Mouse (Mus musculus): ENCODE measurements at regions not wholly inside any gene's neighbourhood (a gene's known extent, or its start where the extent isn't known, plus 50 kb on each side); places are given as distances from the start of the nearest gene placed in this dataset.

DNA sequence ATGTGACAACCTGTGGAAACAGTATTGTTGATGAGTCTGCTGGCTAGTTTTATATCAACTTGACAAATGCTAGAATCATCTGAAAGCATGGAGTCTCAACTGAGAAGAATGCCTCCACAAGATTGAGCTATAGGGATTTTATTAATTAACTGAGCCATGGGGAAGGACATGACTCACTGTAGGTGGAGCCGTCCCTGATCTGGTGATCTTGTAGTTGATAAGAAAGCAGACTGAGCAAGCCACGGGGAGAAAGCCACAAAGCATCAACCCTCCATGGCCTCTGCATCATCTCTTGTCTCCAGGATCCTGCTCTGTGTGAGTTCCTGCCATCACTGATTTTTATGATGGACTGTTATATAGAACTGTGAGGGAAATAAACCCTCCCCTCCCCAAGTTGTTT is 213.4 kb downstream of the H2al1j start:
- Histone ChIP-seq H3K27ac (no peak overlapping the region), H3K4me3 (no peak overlapping the region)
- intact Hi-C loops (cut with DNase I): no loop called here
- DNase-seq (ENCODE audit: extremely low spot score in 1 of 2, low spot score in 2 of 2): no peak
- TF ChIP-seq CTCF (IDR thresholded peaks at IDR 0.05): no peak

GRCm38 (mm10) chrX:11550164-11550851 is 222.7 kb downstream of the H2al1j start:
- DNase-seq (ENCODE audit: extremely low spot score in 1 of 2, low spot score in 2 of 2): no peak

GRCm38 (mm10) chrX:11552177-11552576 is 224.6 kb downstream of the H2al1j start:
- no peak for TF ChIP-seq CTCF (IDR thresholded peaks at IDR 0.05)
- intact Hi-C loops (cut with DNase I): no loop called here

More at GRCm38 (mm10) chrX:11550164-11550851, 222.7 kb downstream of the H2al1j start:
- Histone ChIP-seq H3K4me3 (no peak overlapping the region), H3K27ac (no peak overlapping the region)
- intact Hi-C loops (cut with DNase I): no loop called here
- TF ChIP-seq CTCF (IDR thresholded peaks at IDR 0.05): no peak; the same call in 1 of the 2 replicates

DNA sequence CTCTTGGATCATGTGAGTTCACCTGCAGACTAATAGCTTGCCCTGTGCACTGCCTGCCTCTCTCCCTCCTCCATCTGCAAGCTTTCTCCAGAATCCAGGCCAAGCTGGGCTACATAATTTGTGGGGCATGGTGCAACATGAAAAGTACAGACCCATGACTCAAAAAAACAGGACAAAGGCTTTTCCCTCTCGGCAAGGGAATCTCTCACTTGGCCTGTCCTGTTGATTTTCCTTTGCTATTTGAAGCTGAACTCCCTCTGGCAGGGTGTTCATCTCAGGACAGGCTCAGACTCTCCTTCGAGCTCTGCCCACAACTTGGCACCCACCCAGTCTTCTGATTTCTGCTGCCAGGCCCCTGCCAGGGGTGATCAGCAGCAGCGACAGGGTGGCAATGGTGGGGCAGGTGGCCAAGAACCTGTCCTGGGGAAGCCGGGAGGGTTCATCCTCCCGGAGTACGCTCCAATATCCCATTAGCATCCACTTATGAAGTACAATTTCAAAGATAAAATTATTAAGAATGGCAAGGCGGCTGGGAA is 227.5 kb downstream of the H2al1j start:
- no peak for TF ChIP-seq CTCF (IDR thresholded peaks at IDR 0.05)

More at GRCm38 (mm10) chrX:11552177-11552576, 224.6 kb downstream of the H2al1j start:
- DNase-seq (ENCODE audit: extremely low spot score in 1 of 2, low spot score in 2 of 2): no peak
- Histone ChIP-seq H3K4me3 (no peak overlapping the region), H3K27ac (no peak overlapping the region)

DNA sequence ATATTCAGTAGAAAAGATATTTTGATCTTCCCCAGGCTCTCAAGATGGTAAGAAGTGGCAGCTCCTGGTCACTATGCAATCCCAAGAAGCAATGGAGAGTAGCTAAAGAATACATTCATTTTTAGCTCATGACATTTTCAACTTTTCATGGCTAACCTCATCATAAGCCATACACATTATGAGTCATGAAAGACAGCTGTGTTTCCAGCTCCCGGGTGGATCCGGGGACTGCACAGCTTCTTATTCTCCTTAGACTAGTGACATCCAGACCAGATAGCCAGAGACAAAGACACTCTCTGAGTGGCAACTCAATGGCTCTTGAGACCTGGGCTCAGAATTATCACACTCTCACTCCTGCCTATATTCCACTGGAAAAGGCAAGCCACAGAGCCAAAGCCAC is 230.6 kb downstream of the H2al1j start:
- intact Hi-C loops (cut with DNase I): no loop called here
- no peak overlapping the region for H3K4me3 ChIP-seq
- H3K27ac ChIP-seq: no peak overlapping the region
- no peak for TF ChIP-seq CTCF (IDR thresholded peaks at IDR 0.05)
- no peak for DNase-seq (ENCODE audit: extremely low spot score in 1 of 2, low spot score in 2 of 2)

More for the DNA sequence above, 227.5 kb downstream of the H2al1j start:
- Histone ChIP-seq H3K27ac (no peak overlapping the region), H3K4me3 (no peak overlapping the region)
- intact Hi-C loops (cut with DNase I): no loop called here
- no peak for DNase-seq (ENCODE audit: extremely low spot score in 1 of 2, low spot score in 2 of 2)

- Histone ChIP-seq H3K27ac (no peak overlapping the region), H3K4me3 (no peak overlapping the region)
- intact Hi-C loops (cut with DNase I): no loop called here
- TF ChIP-seq CTCF (IDR thresholded peaks at IDR 0.05): no peak
- no peak for DNase-seq (ENCODE audit: extremely low spot score in 1 of 2, low spot score in 2 of 2)
These were observed 233.1 kb downstream of the H2al1j start for GRCm38 (mm10) chrX:11560550-11561276.

GRCm38 (mm10) chrX:11565888-11566287 is 238.3 kb downstream of the H2al1j start:
- no peak overlapping the region for H3K4me3 ChIP-seq
- no peak for TF ChIP-seq CTCF (IDR thresholded peaks at IDR 0.05)
- H3K27ac ChIP-seq: no peak overlapping the region
- no peak for DNase-seq (ENCODE audit: extremely low spot score in 1 of 2, low spot score in 2 of 2)
- intact Hi-C loops (cut with DNase I): no loop called here

DNA sequence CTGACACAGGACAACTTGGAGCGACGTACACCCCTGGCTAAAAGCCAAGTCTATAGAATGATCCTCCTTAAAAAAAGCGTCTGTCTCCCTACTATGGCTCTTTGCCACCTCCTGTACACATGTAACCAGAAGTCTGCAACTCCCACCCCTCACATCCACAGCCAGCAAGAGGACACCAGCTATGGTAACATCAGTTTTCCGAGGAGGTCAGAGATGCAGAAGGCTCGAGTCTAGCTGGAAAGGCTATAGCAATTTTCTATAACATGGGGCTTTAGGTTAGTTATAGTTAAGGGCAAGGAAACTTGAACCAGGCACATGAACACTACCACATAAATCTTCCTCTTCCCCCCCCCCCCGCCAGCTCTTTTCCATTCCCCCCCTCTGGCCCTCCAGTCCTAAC is 240.2 kb downstream of the H2al1j start:
- no peak overlapping the region for H3K4me3 ChIP-seq
- H3K27ac ChIP-seq: no peak overlapping the region
- no peak for DNase-seq (ENCODE audit: extremely low spot score in 1 of 2, low spot score in 2 of 2)
- intact Hi-C loops (cut with DNase I): no loop called here
- TF ChIP-seq CTCF (IDR thresholded peaks at IDR 0.05): no peak

- intact Hi-C loops (cut with DNase I): no loop called here
- no peak overlapping the region for H3K4me3 ChIP-seq
- TF ChIP-seq CTCF (IDR thresholded peaks at IDR 0.05): no peak
- DNase-seq (ENCODE audit: extremely low spot score in 1 of 2, low spot score in 2 of 2): no peak
- no peak overlapping the region for H3K27ac ChIP-seq
These were observed 240.6 kb downstream of the H2al1j start for GRCm38 (mm10) chrX:11568262-11568661.

DNA sequence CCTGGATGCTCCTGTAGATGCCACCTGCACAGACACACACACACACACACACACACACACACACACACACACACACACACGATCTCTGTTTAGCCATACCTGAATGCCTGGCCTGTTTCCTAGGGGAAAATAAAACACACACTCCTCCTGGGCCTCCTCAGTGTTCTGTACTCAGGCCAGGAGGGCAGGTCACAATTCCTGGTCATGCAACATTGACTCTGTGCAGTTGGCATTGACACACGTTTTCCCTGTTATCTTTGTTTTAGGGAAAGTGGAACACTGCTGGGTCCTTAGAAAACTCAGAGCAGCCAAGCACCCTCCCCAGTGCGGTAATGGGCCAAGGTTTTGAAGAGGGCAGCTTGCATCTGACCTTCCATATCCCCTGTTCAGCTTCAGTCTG is 246.7 kb downstream of the H2al1j start:
- no peak for TF ChIP-seq CTCF (IDR thresholded peaks at IDR 0.05)
- intact Hi-C loops (cut with DNase I): no loop called here
- Histone ChIP-seq H3K27ac (no peak overlapping the region), H3K4me3 (no peak overlapping the region)
- DNase-seq (ENCODE audit: extremely low spot score in 1 of 2, low spot score in 2 of 2): no peak

DNA sequence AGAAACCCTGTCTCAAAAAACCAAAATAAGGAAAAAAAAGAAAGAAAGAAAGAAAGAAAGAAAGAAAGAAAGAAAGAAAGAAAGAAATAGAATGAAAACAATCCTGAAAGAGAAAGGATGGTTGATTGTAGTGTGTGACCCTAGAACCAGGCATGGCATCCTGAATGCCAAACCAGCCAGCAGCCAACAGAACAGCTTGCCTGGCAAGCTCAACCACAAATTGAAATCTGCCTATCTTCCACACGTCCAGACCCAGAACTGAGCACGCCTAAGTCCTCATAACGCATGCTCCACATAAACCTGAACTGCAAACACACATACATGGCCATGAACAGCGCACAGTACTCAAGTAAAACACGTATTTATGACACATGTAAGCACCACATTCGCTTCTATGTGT is 247.9 kb downstream of the H2al1j start:
- intact Hi-C loops (cut with DNase I): no loop called here
- DNase-seq (ENCODE audit: extremely low spot score in 1 of 2, low spot score in 2 of 2): no peak
- TF ChIP-seq CTCF (IDR thresholded peaks at IDR 0.05): no peak
- no peak overlapping the region for H3K4me3 ChIP-seq
- H3K27ac ChIP-seq: no peak overlapping the region

DNA sequence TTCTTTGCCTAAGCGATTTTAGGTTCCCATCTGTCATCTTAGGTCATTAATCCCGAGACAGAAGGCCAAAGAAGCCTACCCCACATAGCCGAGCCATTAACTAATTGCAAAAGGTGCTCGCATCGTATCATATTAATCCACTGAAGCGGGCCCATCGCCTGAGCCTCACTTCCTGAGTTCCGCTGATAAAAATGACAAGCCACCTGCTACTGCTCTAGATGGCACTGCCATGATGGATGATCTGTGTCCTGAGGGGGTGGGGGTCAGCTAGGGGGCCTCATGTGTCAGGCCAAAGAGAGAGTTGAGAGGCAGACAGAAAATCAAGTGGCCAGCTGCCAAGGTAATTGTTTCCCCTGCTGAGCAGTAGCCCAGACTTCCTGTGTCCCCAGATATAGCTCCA is 248.7 kb downstream of the H2al1j start:
- DNase-seq (ENCODE audit: extremely low spot score in 1 of 2, low spot score in 2 of 2): no peak
- no peak overlapping the region for H3K27ac ChIP-seq
- H3K4me3 ChIP-seq: no peak overlapping the region
- intact Hi-C loops (cut with DNase I): no loop called here
- TF ChIP-seq CTCF (IDR thresholded peaks at IDR 0.05): no peak
